Mouse (Mus musculus) heart, embryonic 14.5 days (tissue): Measurements from ENCODE around the gene Pard6a. TPM values are rescaled to one million over a fixed set of nuclear protein-coding genes. Genes with fewer than 3 reads are reported as not detected.

Experiments used
- ATAC-seq: fragments of 200-750 bp; cut with Nextera tagmentation; 2 replicates; pipeline ENCODE4 v1.8.0; 2017; ENCODE audit warnings: low read depth, moderate TSS enrichment; ENCODE audit not compliant: insufficient number of reproducible peaks, insufficient read depth, low FRiP score
- H3K27ac ChIP-seq, 2 experiments: fragments of 200-500 bp in 1 of 2; fragments of 300-500 bp in 1 of 2; sonication (generic) in 1 of 2; replicated peaks in 1 of 2; 2 replicates each; pipeline ENCODE4 v1.5.1; 2012 to 2014; ENCODE audit warnings: low read depth in 2 of 2, low read length in 2 of 2, control low read depth in 1 of 2, mild to moderate bottlenecking in 1 of 2, mixed read lengths in 1 of 2; ENCODE audit not compliant: control insufficient read depth in 1 of 2, insufficient read depth in 1 of 2
- H3K27me3 ChIP-seq: fragments of 300-500 bp; sonication (generic); 2 replicates; pipeline ENCODE4 v1.6.1; 2014; ENCODE audit warnings: mild to moderate bottlenecking, low read length, control low read depth; ENCODE audit not compliant: control insufficient read depth, insufficient read depth
- H3K36me3 ChIP-seq: fragments of 300-500 bp; sonication (generic); 2 replicates; pipeline ENCODE4 v1.6.1; 2014; ENCODE audit warnings: mild to moderate bottlenecking, control low read depth, low read length, mixed read lengths; ENCODE audit not compliant: control insufficient read depth, insufficient read depth
- H3K4me1 ChIP-seq, 2 experiments: fragments of 200-500 bp in 1 of 2; fragments of 300-500 bp in 1 of 2; sonication (generic) in 1 of 2; 2 replicates each; pipeline ENCODE4 v1.6.1; 2012 to 2014; ENCODE audit warnings: low read length in 2 of 2, control low read depth in 1 of 2, mixed read lengths in 1 of 2; ENCODE audit not compliant: control insufficient read depth in 2 of 2, insufficient read depth in 2 of 2
- H3K4me2 ChIP-seq: fragments of 300-500 bp; sonication (generic); 2 replicates; pipeline ENCODE4 v1.6.1; 2014; ENCODE audit warnings: mild to moderate bottlenecking, low read length
- H3K4me3 ChIP-seq, 2 experiments: fragments of 200-500 bp in 1 of 2; fragments of 300-500 bp in 1 of 2; sonication (generic) in 1 of 2; 2 replicates each; pipeline ENCODE4 v1.5.1; 2012 to 2014; ENCODE audit warnings: low read length in 2 of 2, mild to moderate bottlenecking in 2 of 2, control low read depth in 1 of 2, low read depth in 1 of 2, moderate library complexity in 1 of 2; ENCODE audit not compliant: control insufficient read depth in 1 of 2, insufficient read depth in 1 of 2
- H3K9ac ChIP-seq: fragments of 300-500 bp; sonication (generic); 2 replicates; pipeline ENCODE4 v1.6.1; 2014; ENCODE audit warnings: mild to moderate bottlenecking, low read length
- H3K9me3 ChIP-seq: fragments of 300-500 bp; sonication (generic); 2 replicates; pipeline ENCODE4 v1.6.1; 2016; ENCODE audit warnings: low read length, control low read depth; ENCODE audit not compliant: control insufficient read depth
- WGBS: fragments of 180-500 bp; shearing (Covaris S2); extraction: QIAGEN DNeasy Blood & Tissue Kit; methylation state at CpG from one replicate; pipeline ENCODE4 v1.1.7; 2014; 5-methylcytosine and 5-hydroxymethylcytosine counted together
- polyA plus RNA-seq: library from polyadenylated mRNA; unstranded; fragments of >200 nt; fragmentation: Nextera tagmentation; extraction: Ambion mirVana; gene quantifications from 2 replicates; pipeline ENCODE4 v1.2.1, GENCODE M21; 2014

Pard6a gene
- polyA plus RNA-seq, 1 experiment from 2014 or later: 17.3 TPM

DNA sequence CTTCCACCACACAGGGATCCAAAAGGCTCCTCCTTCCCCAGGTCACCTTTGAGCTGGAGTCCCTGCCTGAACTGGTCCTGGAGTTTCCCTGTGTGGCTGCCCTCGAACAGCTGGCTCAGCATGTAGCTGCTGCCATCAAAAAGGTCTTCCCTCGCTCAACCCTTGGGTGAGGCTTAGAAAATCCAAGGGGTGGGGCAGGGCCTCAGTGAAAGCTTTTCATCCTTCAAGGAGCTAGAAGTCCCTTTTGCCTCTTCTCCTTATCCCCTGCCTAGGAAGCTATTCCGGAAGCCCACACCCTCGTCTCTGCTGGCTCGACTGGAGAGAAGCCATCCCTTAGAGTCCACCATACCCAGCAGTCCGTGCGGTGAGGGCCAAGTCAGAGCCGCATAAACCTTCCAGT, 13.4 kb upstream of the Pard6a start:
- Histone ChIP-seq H3K4me1 (peaks cover 0 to 10% of the 10 kb centered on the region in 2 experiments; a peak in 1 of 4 replicates), H3K4me3 (no peak overlapping the region), H3K9ac (no peak overlapping the region), H3K27me3 (peaks cover 15% of the 10 kb centered on the region), H3K9me3 (no peaks in the 10 kb centered on the region), H3K27ac (no peak overlapping the region), H3K36me3 (peaks cover 21% of the 10 kb centered on the region), H3K4me2 (no peak overlapping the region)
- no peak for ATAC-seq
- WGBS: 58% methylated on average over 8 of the region's 8 CpGs

DNA sequence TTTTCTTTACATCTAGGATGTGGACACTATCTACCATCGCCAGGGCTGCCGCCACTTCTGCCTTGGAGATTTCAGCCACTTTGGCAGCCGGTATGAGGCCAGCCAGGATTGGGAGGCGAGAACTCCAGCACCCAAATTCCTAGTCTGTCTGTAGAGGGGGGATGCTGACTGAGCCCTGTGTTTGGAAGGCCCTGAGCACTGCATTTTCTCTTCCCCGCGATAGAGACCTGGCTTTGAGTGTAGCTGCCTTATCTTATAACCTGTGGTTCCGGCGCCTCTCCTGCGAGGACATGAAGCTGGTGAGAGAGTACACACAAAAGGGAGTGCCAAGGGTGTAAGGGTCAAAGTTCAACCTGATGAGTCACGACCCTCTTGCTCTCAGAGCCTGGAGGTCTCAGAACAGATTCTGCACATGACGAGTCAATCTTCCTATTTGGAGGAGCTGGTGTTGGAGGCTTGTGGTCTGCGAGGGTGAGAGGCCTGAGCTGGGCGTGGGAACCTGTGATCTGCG, 12.7 kb upstream of the Pard6a start:
- Histone ChIP-seq H3K4me3 (no peak overlapping the region), H3K27me3 (peaks cover 15% of the 10 kb centered on the region), H3K4me2 (no peak overlapping the region), H3K9me3 (peaks cover 4% of the 10 kb centered on the region; the same call in 1 of the 2 replicates), H3K36me3 (peaks cover 13% of the 10 kb centered on the region), H3K27ac (no peak overlapping the region), H3K4me1 (peaks cover 0 to 10% of the 10 kb centered on the region in 2 experiments; a peak in 1 of 4 replicates), H3K9ac (no peak overlapping the region)
- no peak for ATAC-seq
- 32% methylated on average over 14 of the region's 14 CpGs for WGBS

DNA sequence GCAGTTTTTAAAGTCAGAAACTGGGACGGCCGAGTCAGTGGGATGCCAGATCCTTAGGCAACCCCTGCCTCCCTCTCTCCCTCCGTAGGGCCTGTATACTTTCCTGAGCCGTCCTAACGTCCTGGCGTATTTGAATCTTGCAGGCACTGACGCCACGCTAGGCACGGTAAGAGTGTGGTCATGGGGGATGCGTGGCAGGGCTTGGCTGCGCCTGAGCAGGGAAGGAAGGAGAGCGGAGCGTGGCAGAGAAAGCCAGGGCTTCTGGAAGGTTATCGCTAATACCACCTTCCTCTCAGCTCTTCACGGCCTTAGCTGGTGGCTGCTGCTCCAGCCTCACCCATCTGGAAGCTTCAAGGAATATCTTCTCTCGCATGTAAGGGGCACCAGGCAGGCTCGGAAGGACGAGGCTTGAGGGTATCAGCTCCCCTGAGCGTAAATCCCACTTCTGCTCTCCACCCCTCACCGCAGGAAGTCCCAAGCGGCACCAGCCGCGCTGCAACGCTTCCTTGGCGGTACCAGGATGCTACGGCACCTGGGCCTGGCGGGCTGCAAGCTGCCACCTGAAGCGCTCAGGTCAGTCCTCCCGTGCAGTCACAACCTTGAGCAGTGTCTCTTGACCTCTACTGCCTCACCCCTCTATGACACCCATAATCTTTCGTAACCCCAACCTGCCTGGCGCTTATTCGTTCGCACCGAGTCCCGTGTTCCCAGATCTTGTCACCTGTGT, 11.5 kb upstream of the Pard6a start:
- Histone ChIP-seq H3K27me3 (peaks cover 15% of the 10 kb centered on the region), H3K4me2 (no peak overlapping the region), H3K36me3 (peaks cover 2% of the 10 kb centered on the region), H3K27ac (no peak overlapping the region), H3K9me3 (peaks cover 4% of the 10 kb centered on the region; the same call in 1 of the 2 replicates), H3K9ac (no peak overlapping the region), H3K4me1 (peaks cover 5 to 15% of the 10 kb centered on the region in 2 experiments; a peak in 2 of 4 replicates), H3K4me3 (no peak overlapping the region)
- 52% methylated on average over 34 of the region's 35 CpGs for WGBS
- no peak for ATAC-seq

DNA sequence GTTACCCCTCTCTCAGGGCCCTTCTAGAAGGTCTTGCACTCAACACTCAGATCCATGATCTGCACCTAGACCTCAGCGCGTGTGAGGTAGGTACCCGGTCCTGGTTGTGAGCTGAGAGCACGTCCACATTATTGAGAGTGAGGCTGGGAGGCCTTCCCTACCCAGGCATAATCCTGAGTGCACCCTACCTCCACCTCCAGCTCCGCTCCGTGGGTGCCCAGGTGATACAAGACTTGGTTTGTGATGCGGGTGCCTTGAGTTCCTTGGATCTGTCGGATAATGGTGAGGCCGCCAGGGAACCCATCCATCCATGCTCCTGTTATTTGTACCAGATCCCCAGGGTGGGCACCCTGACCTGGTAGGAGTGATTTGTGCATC, 11.0 kb upstream of the Pard6a start:
- Histone ChIP-seq H3K9me3 (peaks cover 4% of the 10 kb centered on the region; the same call in 1 of the 2 replicates), H3K4me1 (peaks cover 5 to 15% of the 10 kb centered on the region in 2 experiments; a peak in 2 of 4 replicates), H3K27me3 (peaks cover 17% of the 10 kb centered on the region), H3K36me3 (no peaks in the 10 kb centered on the region), H3K4me2 (no peak overlapping the region), H3K9ac (no peak overlapping the region), H3K4me3 (no peak overlapping the region), H3K27ac (no peak overlapping the region)
- ATAC-seq: no peak
- WGBS: 82% methylated on average over 9 of the region's 9 CpGs

DNA sequence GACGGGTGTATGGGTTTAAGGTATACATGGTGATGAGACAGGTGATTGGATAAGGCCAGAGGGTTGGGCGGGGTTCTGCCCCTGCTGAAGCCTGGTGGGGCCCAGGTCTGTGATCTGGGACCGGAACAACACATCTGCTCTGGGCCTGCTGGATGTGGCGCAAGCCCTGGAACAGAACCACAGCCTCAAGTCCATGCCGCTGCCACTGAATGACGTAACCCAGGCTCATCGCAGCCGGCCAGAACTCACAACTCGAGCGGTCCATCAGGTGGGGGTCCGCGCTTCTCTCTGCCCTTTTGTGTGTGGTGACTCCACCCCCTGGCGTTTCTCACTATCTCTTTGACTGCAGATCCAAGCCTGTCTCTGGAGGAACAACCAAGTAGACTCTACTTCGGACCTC, 10.0 kb upstream of the Pard6a start:
- Histone ChIP-seq H3K4me3 (no peak overlapping the region), H3K9ac (no peak overlapping the region), H3K27ac (no peak overlapping the region), H3K27me3 (peaks cover 19% of the 10 kb centered on the region), H3K36me3 (no peaks in the 10 kb centered on the region), H3K4me2 (no peak overlapping the region), H3K4me1 (peaks cover 5 to 12% of the 10 kb centered on the region in 2 experiments; a peak in 2 of 4 replicates), H3K9me3 (peaks cover 4% of the 10 kb centered on the region; the same call in 1 of the 2 replicates)
- WGBS: 72% methylated on average over 14 of the region's 14 CpGs
- ATAC-seq: no peak

DNA sequence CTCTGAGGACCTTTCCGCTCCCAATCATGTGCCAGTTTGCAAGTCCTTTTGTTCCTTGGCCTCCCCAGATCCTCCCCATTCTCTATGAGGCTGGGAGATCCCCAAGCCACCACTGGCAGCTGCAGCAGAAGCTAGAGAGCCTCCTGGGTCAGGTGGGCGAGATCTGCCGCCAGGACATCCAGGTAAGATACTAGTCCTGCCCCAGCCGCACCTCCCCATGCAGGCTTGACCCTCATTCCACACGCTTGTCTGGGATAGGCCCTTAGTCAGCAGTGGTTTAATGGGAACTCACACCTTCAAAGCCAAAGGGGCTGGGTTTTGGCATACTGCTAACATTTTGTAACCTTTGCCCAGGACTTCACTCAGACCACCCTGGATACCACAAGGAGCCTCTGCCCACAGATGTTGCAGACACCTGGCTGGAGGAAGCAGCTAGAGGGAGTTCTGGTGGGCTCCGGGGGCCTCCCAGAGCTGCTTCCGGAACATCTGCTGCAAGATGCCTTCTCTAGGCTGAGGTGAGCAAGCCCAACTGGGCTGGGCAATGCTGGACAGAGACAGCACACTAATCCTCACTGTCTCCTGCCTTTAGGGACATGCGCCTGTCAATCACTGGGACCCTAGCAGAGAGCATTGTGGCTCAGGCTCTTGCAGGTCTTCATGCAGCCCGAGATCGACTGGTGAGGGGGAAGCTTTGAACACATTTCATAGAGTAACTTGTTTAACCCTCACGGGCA, 8.3 kb upstream of the Pard6a start:
- Histone ChIP-seq H3K4me3 (no peak overlapping the region), H3K27ac (no peak overlapping the region), H3K27me3 (peaks cover 19% of the 10 kb centered on the region), H3K9ac (no peak overlapping the region), H3K4me2 (no peak overlapping the region), H3K9me3 (peaks cover 4% of the 10 kb centered on the region; the same call in 1 of the 2 replicates), H3K4me1 (peaks cover 5 to 11% of the 10 kb centered on the region in 2 experiments; a peak in 2 of 4 replicates), H3K36me3 (peaks cover 10% of the 10 kb centered on the region)
- no peak for ATAC-seq
- 87% methylated on average over 11 of the region's 11 CpGs for WGBS

DNA sequence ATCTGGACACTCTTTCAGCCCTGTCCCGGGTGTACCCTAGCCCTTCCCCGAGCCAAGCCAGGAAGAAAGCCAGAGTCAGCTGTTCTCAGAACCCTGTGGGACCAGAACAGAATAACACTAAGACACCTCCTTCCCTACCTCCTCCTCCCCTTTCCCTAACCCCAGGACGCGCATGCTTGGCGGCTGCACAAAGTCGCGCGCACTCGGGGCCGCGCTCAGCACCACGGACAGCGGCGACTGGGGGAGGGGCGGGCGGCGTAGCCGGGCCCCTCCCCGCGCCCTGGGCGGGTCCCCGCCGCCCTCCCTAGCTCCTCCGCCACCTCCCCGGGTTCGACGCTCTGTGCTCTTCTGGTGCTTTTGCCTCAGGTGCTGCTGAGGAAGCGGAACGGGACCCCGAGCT, 7.3 kb upstream of the Pard6a start:
- Histone ChIP-seq H3K9me3 (peaks cover 4% of the 10 kb centered on the region; the same call in 1 of the 2 replicates), H3K4me3 (peak overlapping the region; percentile 45 to 46), H3K9ac (peak overlapping the region; percentile 34; the same call in 1 of the 2 replicates), H3K27me3 (peaks cover 19% of the 10 kb centered on the region), H3K4me1 (peaks cover 5% of the 10 kb centered on the region in 2 experiments; a peak in 2 of 4 replicates), H3K4me2 (peak overlapping the region; percentile 93), H3K27ac (no peak overlapping the region), H3K36me3 (peaks cover 21% of the 10 kb centered on the region)
- ATAC-seq: no peak
- WGBS: 5% methylated on average over 30 of the region's 30 CpGs
